Mouse (Mus musculus): ENCODE measurements at regions not wholly inside any gene's neighbourhood (a gene's known extent, or its start where the extent isn't known, plus 50 kb on each side); places are given as distances from the start of the nearest gene placed in this dataset.

DNA sequence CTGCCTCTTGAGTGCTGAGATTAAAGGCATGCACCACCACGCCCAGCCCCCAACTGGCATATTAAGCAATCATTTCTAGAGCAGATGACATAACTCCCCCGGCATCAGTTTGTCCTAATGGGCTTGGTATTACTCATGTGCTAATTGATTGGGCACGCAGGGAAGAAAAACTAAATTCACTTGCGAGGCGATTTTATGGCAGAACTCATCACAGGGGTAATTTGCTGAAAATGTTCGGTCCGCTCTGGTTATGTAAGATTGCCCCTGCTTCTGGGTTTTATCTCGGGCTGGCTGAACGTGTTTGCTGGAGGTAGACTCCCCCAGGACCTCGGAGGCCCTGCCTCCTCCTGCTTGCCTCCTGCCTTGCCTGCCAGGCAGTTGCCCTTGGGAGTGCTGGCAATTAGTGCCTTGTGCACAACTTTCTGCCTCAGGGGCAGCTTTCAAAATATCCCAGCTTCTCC is 251.2 kb upstream of the Tle3 start:
- Histone ChIP-seq H3K36me3 (ENCODE audit: control insufficient read depth, insufficient read depth, low read length) (no peaks in the 10 kb centered on the region), H3K4me3 (ENCODE audit: low read depth, low read length) (no peak overlapping the region), H3K4me1 (ENCODE audit: control insufficient read depth, insufficient read depth, insufficient read length, low read length) (no peaks in the 10 kb centered on the region; the same call in none of the 2 replicates), H3K27me3 (ENCODE audit: control insufficient read depth, insufficient read depth, low read length) (no peaks in the 10 kb centered on the region), H3K27ac (ENCODE audit: insufficient read depth, low read depth, low read length) (no peak overlapping the region)
- 56% methylated on average over 10 of the region's 10 CpGs for WGBS
- TF ChIP-seq CTCF (IDR thresholded peaks at IDR 0.05; ENCODE audit: extremely low read depth, insufficient read length, insufficient replicate concordance, low read depth, low read length) (no peak), POLR2A (IDR thresholded peaks at IDR 0.05; ENCODE audit: low read depth, low read length) (no peak)

DNA sequence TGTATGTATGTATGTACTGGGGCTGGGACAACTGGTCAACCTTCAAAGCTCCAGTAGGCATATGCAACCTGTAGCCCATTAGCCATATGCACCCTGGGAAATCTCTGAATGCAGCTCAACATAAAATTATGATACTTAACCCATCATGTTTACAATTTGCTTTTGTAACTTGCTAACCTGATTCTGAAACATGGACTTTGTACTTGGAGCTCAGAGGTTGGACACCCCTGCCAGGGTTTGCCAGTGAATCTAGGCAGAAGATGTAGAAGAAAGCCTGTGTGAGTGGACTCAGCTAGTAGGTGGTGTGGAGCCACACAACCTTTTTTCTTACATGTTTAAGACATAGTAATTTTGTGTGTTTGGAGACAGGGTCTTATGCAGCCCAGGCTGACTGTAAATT is 248.7 kb upstream of the Tle3 start:
- TF ChIP-seq POLR2A (IDR thresholded peaks at IDR 0.05; ENCODE audit: low read depth, low read length) (no peak), CTCF (IDR thresholded peaks at IDR 0.05; ENCODE audit: extremely low read depth, insufficient read length, insufficient replicate concordance, low read depth, low read length) (no peak)
- Histone ChIP-seq H3K4me1 (ENCODE audit: control insufficient read depth, insufficient read depth, insufficient read length, low read length) (no peaks in the 10 kb centered on the region; the same call in none of the 2 replicates), H3K27ac (ENCODE audit: insufficient read depth, low read depth, low read length) (no peak overlapping the region), H3K27me3 (ENCODE audit: control insufficient read depth, insufficient read depth, low read length) (no peaks in the 10 kb centered on the region), H3K4me3 (ENCODE audit: low read depth, low read length) (no peak overlapping the region), H3K36me3 (ENCODE audit: control insufficient read depth, insufficient read depth, low read length) (no peaks in the 10 kb centered on the region)

DNA sequence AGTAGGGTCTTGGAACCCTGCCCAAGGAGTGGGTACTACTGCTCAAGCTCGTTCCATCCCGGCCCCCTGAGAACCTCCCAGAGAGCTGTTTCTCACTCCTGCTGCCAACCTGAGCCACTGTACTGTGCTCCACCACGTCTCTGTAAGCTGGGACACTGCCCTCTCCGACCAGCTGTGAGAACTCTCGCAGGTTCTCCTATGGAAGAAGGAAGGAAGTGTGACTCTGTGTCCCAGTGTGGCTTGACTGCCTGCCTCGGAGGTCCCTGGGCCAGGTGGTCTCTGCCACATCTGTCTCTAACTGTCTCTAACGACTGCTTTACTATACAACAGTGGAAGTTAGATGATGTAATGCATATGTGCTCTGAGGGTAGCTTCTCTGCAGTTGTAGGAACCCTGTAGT is 246.4 kb upstream of the Tle3 start:
- TF ChIP-seq CTCF (IDR thresholded peaks at IDR 0.05; ENCODE audit: extremely low read depth, insufficient read length, insufficient replicate concordance, low read depth, low read length): no peak
- TF ChIP-seq POLR2A (IDR thresholded peaks at IDR 0.05; ENCODE audit: low read depth, low read length): no peak
- WGBS: 66% methylated on average over 7 of the region's 7 CpGs
- H3K4me1 ChIP-seq (ENCODE audit: control insufficient read depth, insufficient read depth, insufficient read length, low read length): no peaks in the 10 kb centered on the region

DNA sequence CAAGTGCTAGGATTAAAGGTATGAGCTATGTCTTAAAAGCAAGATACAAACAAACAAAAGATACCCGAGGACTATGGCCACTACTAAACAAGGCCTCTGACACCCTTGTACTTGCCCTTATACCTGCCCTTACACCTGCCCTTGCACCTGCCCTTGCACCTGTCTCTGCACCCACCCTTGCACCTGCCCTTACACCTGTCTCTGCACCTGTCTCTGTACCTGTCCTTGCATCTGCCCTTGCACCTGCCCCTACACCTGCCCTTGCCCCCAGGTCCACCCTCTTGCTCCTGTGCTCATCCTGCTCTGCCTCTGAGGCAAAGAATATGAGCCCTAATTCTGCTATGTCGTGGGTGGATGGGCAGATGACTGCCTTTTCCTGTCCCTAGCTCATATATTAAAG is 244.1 kb upstream of the Tle3 start:
- 33% methylated on average over 2 of the region's 2 CpGs for WGBS

More for the DNA sequence above, 246.4 kb upstream of the Tle3 start:
- Histone ChIP-seq H3K36me3 (ENCODE audit: control insufficient read depth, insufficient read depth, low read length) (no peaks in the 10 kb centered on the region), H3K27me3 (ENCODE audit: control insufficient read depth, insufficient read depth, low read length) (no peaks in the 10 kb centered on the region), H3K4me3 (ENCODE audit: low read depth, low read length) (no peak overlapping the region), H3K27ac (ENCODE audit: insufficient read depth, low read depth, low read length) (no peak overlapping the region)

DNA sequence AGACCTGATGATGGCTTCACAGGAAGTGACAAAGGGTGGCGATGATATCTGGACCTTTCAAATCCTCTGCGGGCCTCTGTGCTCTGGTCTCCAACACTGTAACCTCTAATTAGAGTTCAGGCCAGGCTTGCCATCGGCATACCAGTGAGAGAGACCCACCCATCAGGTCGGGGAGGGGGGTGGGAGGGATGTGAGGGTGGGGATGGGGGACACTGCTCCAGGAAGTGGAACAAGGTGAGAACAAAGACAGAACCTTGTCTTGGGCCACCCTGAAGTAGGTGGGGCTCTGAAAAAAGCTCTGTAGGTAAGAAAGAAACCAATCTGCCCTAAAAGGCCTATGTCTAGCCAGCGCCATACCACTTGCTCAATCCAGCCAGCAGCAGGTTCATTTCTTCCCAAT is 243.0 kb upstream of the Tle3 start:
- no peak overlapping the region for H3K27ac ChIP-seq (ENCODE audit: insufficient read depth, low read depth, low read length)
- H3K36me3 ChIP-seq (ENCODE audit: control insufficient read depth, insufficient read depth, low read length): no peaks in the 10 kb centered on the region
- TF ChIP-seq POLR2A (IDR thresholded peaks at IDR 0.05; ENCODE audit: low read depth, low read length) (no peak), CTCF (IDR thresholded peaks at IDR 0.05; ENCODE audit: extremely low read depth, insufficient read length, insufficient replicate concordance, low read depth, low read length) (no peak)
- H3K4me3 ChIP-seq (ENCODE audit: low read depth, low read length): no peak overlapping the region
- peaks cover 7% of the 10 kb centered on the region; the same call in 1 of the 2 replicates for H3K4me1 ChIP-seq (ENCODE audit: control insufficient read depth, insufficient read depth, insufficient read length, low read length)
- H3K27me3 ChIP-seq (ENCODE audit: control insufficient read depth, insufficient read depth, low read length): no peaks in the 10 kb centered on the region
- 52% methylated on average over 5 of the region's 5 CpGs for WGBS

More for the DNA sequence above, 244.1 kb upstream of the Tle3 start:
- Histone ChIP-seq H3K4me1 (ENCODE audit: control insufficient read depth, insufficient read depth, insufficient read length, low read length) (no peaks in the 10 kb centered on the region), H3K36me3 (ENCODE audit: control insufficient read depth, insufficient read depth, low read length) (no peaks in the 10 kb centered on the region), H3K27ac (ENCODE audit: insufficient read depth, low read depth, low read length) (no peak overlapping the region), H3K27me3 (ENCODE audit: control insufficient read depth, insufficient read depth, low read length) (no peaks in the 10 kb centered on the region), H3K4me3 (ENCODE audit: low read depth, low read length) (no peak overlapping the region)
- TF ChIP-seq POLR2A (IDR thresholded peaks at IDR 0.05; ENCODE audit: low read depth, low read length) (no peak), CTCF (IDR thresholded peaks at IDR 0.05; ENCODE audit: extremely low read depth, insufficient read length, insufficient replicate concordance, low read depth, low read length) (no peak)

DNA sequence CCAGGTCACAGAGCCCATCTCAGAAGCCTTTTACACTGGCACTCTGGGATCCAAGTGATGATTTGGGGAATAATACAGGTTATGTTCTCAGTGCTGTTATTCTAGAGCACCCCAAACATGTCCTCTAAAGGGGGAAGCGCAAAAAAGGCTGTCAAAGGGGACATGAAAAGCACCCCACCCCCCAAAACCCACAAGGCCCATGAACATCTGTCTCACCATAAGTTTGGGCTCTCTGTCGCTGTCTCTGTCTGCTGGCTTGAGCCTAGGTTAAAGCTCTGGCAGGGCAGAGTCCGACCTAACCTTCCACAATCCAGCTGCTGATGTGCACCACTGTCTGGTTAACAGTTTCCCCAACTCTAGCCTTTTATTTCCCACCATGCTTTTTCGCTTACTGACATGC is 241.3 kb upstream of the Tle3 start:
- no peaks in the 10 kb centered on the region for H3K27me3 ChIP-seq (ENCODE audit: control insufficient read depth, insufficient read depth, low read length)
- no peak overlapping the region for H3K4me3 ChIP-seq (ENCODE audit: low read depth, low read length)
- H3K27ac ChIP-seq (ENCODE audit: insufficient read depth, low read depth, low read length): no peak overlapping the region
- peaks cover 8% of the 10 kb centered on the region; the same call in 1 of the 2 replicates for H3K4me1 ChIP-seq (ENCODE audit: control insufficient read depth, insufficient read depth, insufficient read length, low read length)
- WGBS: 93% methylated on average over 4 of the region's 4 CpGs
- TF ChIP-seq CTCF (IDR thresholded peaks at IDR 0.05; ENCODE audit: extremely low read depth, insufficient read length, insufficient replicate concordance, low read depth, low read length): no peak
- TF ChIP-seq POLR2A (IDR thresholded peaks at IDR 0.05; ENCODE audit: low read depth, low read length): no peak
- no peaks in the 10 kb centered on the region for H3K36me3 ChIP-seq (ENCODE audit: control insufficient read depth, insufficient read depth, low read length)

DNA sequence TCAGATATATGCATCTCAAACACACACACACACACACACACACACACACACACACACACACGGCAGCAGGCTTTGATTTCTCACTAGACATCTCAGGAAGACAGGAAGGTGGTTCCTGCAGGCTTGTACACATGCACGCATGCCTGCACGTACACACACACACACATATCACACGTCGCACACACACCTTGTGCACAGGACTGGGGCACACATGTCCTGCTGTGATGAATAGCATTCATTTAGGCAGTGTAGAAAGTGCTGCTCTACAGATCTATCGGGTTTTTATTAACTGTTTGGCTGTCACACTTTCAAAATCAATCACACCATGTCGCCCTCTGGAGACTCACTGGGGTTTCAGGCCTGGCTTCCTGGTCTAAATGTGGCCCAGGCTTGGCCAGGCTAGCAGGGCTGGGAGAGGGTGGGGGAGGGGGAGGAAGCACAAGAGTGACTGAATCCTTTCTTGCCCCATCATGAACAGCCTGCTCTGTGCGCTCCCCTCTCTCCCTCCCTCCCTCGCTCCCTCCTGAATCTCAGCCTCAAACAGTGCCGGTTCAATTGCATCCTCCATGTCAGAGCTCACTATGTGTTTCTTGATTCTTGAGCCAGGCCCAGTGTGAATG is 236.8 kb upstream of the Tle3 start:
- no peaks in the 10 kb centered on the region for H3K36me3 ChIP-seq (ENCODE audit: control insufficient read depth, insufficient read depth, low read length)
- no peak overlapping the region for H3K4me3 ChIP-seq (ENCODE audit: low read depth, low read length)
- H3K4me1 ChIP-seq (ENCODE audit: control insufficient read depth, insufficient read depth, insufficient read length, low read length): peaks cover 12% of the 10 kb centered on the region; the same call in 1 of the 2 replicates
- H3K27me3 ChIP-seq (ENCODE audit: control insufficient read depth, insufficient read depth, low read length): no peaks in the 10 kb centered on the region
- no peak overlapping the region for H3K27ac ChIP-seq (ENCODE audit: insufficient read depth, low read depth, low read length)
- 73% methylated on average over 10 of the region's 10 CpGs for WGBS
- TF ChIP-seq POLR2A (IDR thresholded peaks at IDR 0.05; ENCODE audit: low read depth, low read length): no peak
- TF ChIP-seq CTCF (IDR thresholded peaks at IDR 0.05; ENCODE audit: extremely low read depth, insufficient read length, insufficient replicate concordance, low read depth, low read length): no peak
